Mouse (Mus musculus) heart, embryonic 15.5 days (tissue): ENCODE measurements around the gene Pacs1. TPM values are rescaled to one million over a fixed set of nuclear protein-coding genes. Genes with fewer than 3 reads are reported as not detected.
A peak's percentile ranks its signal among the peaks of the same experiment; 100 is the strongest.

Experiments
- ATAC-seq: fragments of 200-750 bp; cut with Nextera tagmentation; replicated peaks from 2 replicates; pipeline ENCODE4 v1.8.0; 2017; ENCODE audit warnings: low read depth, moderate TSS enrichment; ENCODE audit not compliant: insufficient number of reproducible peaks, insufficient read depth, low FRiP score
- H3K27ac ChIP-seq: fragments of 300-500 bp; sonication (generic); 2 replicates; pipeline ENCODE4 v1.5.1; 2015; ENCODE audit warnings: mild to moderate bottlenecking, inconsistent platforms
- H3K27me3 ChIP-seq: fragments of 300-500 bp; sonication (generic); 2 replicates; pipeline ENCODE4 v1.6.1; 2015; ENCODE audit warnings: inconsistent platforms
- H3K36me3 ChIP-seq: fragments of 300-500 bp; sonication (generic); 2 replicates; pipeline ENCODE4 v1.6.1; 2015; ENCODE audit warnings: mild to moderate bottlenecking, inconsistent platforms
- H3K4me1 ChIP-seq: fragments of 300-500 bp; sonication (generic); replicated peaks from 2 replicates; pipeline ENCODE4 v1.6.1; 2015; ENCODE audit warnings: inconsistent platforms
- H3K4me2 ChIP-seq: fragments of 300-500 bp; sonication (generic); 2 replicates; pipeline ENCODE4 v1.6.1; 2015; ENCODE audit warnings: inconsistent platforms, mild to moderate bottlenecking, moderate library complexity
- H3K4me3 ChIP-seq: fragments of 300-500 bp; sonication (generic); 2 replicates; pipeline ENCODE4 v1.5.1; 2015; ENCODE audit warnings: mild to moderate bottlenecking, inconsistent platforms
- H3K9ac ChIP-seq: fragments of 300-500 bp; sonication (generic); 2 replicates; pipeline ENCODE4 v1.6.1; 2015; ENCODE audit warnings: mild to moderate bottlenecking, inconsistent platforms
- H3K9me3 ChIP-seq: fragments of 300-500 bp; sonication (generic); replicated peaks from 2 replicates; pipeline ENCODE4 v1.6.1; 2016; ENCODE audit warnings: inconsistent platforms
- WGBS: fragments of 180-500 bp; shearing (Covaris S2); methylation state at CpG from one replicate; pipeline ENCODE4 v1.1.7; 2015; ENCODE audit warnings: mixed read lengths; 5-methylcytosine and 5-hydroxymethylcytosine counted together
- polyA plus RNA-seq: library from polyadenylated mRNA; unstranded; fragments of >200 nt; fragmentation: Nextera tagmentation; extraction: Ambion mirVana; gene quantifications from 2 replicates; pipeline ENCODE4 v1.2.1, GENCODE M21; 2015

The Pacs1 gene
- polyA plus RNA-seq, 1 experiment from 2014 or later = 15.1 TPM

DNA sequence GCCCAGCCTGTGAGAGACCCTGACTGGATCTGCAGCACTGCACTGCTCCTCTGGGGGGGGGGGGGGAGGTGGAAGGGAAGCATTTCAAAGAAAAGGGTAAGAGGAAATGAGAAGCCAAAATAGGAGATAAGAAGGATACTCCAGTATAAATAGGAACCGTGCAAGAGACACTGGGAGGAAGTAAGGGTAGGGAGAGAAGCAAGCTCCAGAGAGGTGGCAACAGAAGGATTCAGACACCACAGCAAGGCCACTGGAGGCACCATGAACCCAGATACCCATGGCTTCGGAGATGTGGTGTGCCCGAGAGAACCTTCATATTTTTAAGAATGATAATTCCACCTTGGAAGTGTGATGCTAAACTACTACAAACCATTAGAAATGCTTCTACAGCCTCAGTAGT is 74.4 kb downstream of the Pacs1 start:
- H3K9me3 ChIP-seq = no peaks in the 10 kb centered on the region
- H3K4me3 ChIP-seq = no peak overlapping the region
- H3K4me2 ChIP-seq = no peak overlapping the region
- no peaks in the 10 kb centered on the region for H3K36me3 ChIP-seq
- H3K9ac ChIP-seq = no peak overlapping the region
- H3K27me3 ChIP-seq = no peaks in the 10 kb centered on the region
- no peaks in the 10 kb centered on the region for H3K4me1 ChIP-seq
- WGBS = 63% methylated on average over 3 of the region's 3 CpGs
- H3K27ac ChIP-seq = no peak overlapping the region
- no peak for ATAC-seq

DNA sequence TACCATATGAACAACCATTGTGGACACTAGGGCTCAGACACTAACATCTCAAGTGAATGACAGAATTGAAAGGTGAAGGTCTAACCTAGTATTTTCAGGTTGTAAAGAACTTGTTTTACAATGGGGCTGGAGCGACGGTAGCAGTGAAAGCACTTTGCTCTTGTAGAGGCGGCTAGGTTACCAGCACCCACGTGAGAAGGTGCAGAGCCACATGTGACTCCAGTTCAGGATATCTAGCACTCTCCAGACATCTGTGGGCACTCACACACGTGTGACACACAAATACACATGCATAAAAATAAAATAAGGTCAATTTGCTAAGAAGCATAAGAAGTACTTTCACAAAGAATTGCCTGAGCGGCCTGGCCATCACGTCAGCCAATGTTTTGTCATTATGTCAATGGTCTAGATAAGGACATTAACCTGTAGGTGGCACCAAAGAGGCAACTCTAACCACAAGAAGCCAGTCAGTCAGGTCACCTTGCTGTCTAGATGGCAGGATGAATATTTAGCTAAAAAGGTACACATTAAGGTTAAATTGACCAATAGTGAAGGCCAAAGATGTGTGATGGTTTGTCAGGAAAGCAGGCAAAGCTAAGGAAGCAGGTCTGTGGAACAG is 77.4 kb downstream of the Pacs1 start:
- 0 out of 2 replicates have a peak, but pooled peaks have one; percentile 18 for ATAC-seq
- Histone ChIP-seq H3K27ac (no peak overlapping the region), H3K36me3 (no peaks in the 10 kb centered on the region), H3K4me2 (no peak overlapping the region), H3K27me3 (no peaks in the 10 kb centered on the region), H3K4me3 (no peak overlapping the region), H3K9ac (no peak overlapping the region), H3K9me3 (no peaks in the 10 kb centered on the region), H3K4me1 (peaks cover 6% of the 10 kb centered on the region)
- WGBS = 43% methylated on average over 7 of the region's 7 CpGs

DNA sequence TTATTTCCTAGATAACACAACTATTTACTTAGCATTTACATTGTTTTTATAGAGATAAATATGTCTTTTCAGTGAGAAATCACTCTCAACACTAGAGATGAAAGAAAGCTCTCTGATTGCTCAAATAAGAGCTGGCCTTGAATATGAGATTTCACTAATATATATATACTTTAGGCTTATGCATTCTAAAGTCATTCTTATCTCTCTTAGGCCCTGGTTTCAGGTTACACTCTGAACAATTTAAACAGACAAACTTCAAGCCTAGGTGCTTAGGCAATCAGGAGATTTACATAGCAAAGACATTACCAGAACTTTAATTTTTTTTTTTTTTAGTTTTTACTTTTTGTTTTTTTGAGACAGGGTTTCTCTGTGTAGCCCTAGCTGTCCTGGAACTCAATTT is 80.5 kb downstream of the Pacs1 start:
- H3K4me3 ChIP-seq = no peak overlapping the region
- no peak overlapping the region for H3K4me2 ChIP-seq
- no peak overlapping the region for H3K27ac ChIP-seq
- H3K36me3 ChIP-seq = no peaks in the 10 kb centered on the region
- ATAC-seq = no peak
- no peak overlapping the region for H3K9ac ChIP-seq
- H3K27me3 ChIP-seq = no peaks in the 10 kb centered on the region
- H3K9me3 ChIP-seq = no peaks in the 10 kb centered on the region
- H3K4me1 ChIP-seq = peaks cover 8% of the 10 kb centered on the region

DNA sequence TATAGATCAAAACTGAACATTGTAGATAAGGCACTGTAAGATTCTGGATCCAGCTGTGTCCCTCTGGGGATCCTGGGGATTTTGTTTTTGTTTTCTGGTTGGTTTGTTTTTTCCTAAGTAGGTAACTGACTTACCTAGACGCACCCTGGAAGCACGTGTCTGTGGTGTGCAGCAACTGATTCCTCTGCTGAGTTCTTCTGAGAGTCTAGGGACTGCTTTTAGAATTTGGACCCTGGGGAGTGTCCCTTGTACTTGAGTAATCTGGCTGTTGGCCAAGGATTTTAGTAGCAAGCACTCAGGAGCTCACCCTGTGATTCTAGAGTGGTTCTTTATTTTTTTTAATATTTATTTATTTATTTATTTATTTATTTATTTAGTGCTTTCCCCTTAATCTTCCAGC is 85.5 kb downstream of the Pacs1 start:
- no peaks in the 10 kb centered on the region for H3K27me3 ChIP-seq
- peaks cover 10% of the 10 kb centered on the region for H3K4me1 ChIP-seq
- no peak for ATAC-seq
- H3K9ac ChIP-seq = no peak overlapping the region
- H3K4me3 ChIP-seq = no peak overlapping the region
- no peak overlapping the region for H3K4me2 ChIP-seq
- no peak overlapping the region for H3K27ac ChIP-seq
- 0 out of 2 replicates have a peak, but pooled peaks cover 4% of the 10 kb centered on the region for H3K36me3 ChIP-seq
- no peaks in the 10 kb centered on the region for H3K9me3 ChIP-seq
- 64% methylated on average over 2 of the region's 2 CpGs for WGBS

DNA sequence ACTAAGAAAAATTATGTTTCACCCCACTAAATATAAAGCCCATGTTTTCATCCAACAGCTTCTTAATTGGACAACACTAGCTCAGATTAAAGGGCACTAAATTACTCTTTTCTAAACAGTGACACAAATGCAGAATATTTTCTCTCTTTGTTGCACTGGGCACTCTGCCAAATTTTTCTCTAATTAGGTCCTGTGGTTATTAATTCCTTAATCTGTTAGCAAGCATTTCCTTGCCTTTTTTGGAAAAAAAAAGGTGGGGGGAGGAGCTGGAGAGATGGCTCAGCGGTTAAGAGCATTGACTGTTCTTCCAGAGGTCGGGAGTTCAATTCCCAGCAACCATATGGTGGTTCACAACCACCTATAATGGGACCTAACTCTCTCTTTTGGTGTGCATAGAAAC is 91.0 kb downstream of the Pacs1 start:
- H3K4me3 ChIP-seq = no peak overlapping the region
- H3K9ac ChIP-seq = no peak overlapping the region
- H3K9me3 ChIP-seq = no peaks in the 10 kb centered on the region
- no peak for ATAC-seq
- no peak overlapping the region for H3K4me2 ChIP-seq
- 0 out of 2 replicates have a peak, but pooled peaks cover 4% of the 10 kb centered on the region for H3K36me3 ChIP-seq
- no peak overlapping the region for H3K27ac ChIP-seq
- WGBS = 72% methylated on average over 2 of the region's 2 CpGs
- H3K27me3 ChIP-seq = no peaks in the 10 kb centered on the region
- H3K4me1 ChIP-seq = peaks cover 5% of the 10 kb centered on the region

DNA sequence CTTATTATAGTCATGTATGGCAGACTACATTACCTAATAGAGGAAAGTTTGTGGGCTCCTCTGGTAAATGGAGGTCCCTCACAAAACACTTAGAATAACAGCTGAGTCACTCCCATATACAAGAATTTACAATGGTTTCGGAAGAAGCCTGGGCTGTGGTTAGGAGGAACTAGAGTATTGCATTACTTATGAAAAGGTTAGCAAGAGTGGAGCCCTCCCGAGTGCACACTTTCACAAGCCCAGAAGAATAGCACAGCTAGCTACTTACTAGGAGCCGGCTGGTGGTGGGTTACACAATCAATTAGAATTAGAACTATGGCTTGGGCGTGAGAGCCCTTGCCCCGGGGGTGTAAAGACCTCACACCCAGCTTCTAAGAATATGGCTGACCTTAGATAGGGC is 94.3 kb downstream of the Pacs1 start:
- WGBS = 74% methylated on average over 5 of the region's 5 CpGs
- no peak overlapping the region for H3K9ac ChIP-seq
- no peak overlapping the region for H3K4me3 ChIP-seq
- H3K27ac ChIP-seq = no peak overlapping the region
- ATAC-seq = no peak
- H3K4me2 ChIP-seq = no peak overlapping the region
- no peaks in the 10 kb centered on the region for H3K27me3 ChIP-seq
- H3K36me3 ChIP-seq = no peaks in the 10 kb centered on the region
- peaks cover 6% of the 10 kb centered on the region for H3K4me1 ChIP-seq
- H3K9me3 ChIP-seq = no peaks in the 10 kb centered on the region

DNA sequence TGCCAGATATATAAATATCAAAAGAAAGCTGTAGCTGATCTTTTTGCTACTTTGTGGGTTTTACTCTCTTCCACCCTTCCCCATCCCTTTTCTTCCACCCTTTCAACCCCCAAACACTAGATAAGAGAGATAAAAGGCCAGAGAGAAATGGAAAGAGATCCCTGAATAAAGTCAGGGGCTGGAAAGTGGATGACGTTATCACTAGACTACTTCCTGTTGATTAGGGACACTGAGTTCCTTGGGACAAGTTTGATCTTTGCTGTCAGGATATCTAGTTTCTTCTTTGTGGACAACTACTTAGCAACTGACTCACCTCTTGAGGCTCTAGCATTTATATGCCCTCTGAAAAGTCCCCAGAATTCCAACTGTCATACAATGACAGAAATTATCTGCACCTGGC is 102.5 kb downstream of the Pacs1 start:
- no peaks in the 10 kb centered on the region for H3K9me3 ChIP-seq
- 35% methylated on average over 1 of the region's 1 CpGs for WGBS
- no peak overlapping the region for H3K4me3 ChIP-seq
- no peak overlapping the region for H3K27ac ChIP-seq
- peaks cover 4% of the 10 kb centered on the region for H3K4me1 ChIP-seq
- H3K36me3 ChIP-seq = 0 out of 2 replicates have a peak, but pooled peaks cover 9% of the 10 kb centered on the region
- H3K27me3 ChIP-seq = no peaks in the 10 kb centered on the region
- no peak for ATAC-seq
- no peak overlapping the region for H3K9ac ChIP-seq
- no peak overlapping the region for H3K4me2 ChIP-seq

DNA sequence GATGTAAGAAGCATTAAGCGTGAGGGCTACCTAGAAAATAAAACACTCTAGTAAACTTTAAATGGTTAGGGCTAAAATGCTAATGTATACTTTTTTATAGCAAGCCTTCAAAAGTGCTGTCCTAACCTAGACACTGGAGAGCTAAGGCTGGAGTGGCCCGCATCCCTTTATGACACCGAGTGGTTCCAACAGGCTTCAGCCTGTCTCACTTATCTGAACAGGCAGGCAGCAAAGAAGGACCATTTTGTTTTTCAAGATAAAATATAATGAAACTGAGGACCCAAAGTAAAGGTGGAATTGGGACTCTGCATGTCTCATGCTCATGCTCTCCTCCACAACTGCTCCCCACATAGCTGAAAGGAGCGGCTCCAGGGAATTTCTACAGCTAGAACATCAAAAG is 105.4 kb downstream of the Pacs1 start:
- no peaks in the 10 kb centered on the region for H3K9me3 ChIP-seq
- H3K4me1 ChIP-seq = peaks cover 4% of the 10 kb centered on the region
- WGBS = 80% methylated on average over 4 of the region's 4 CpGs
- no peaks in the 10 kb centered on the region for H3K27me3 ChIP-seq
- H3K27ac ChIP-seq = no peak overlapping the region
- H3K36me3 ChIP-seq = 0 out of 2 replicates have a peak, but pooled peaks cover 9% of the 10 kb centered on the region
- no peak overlapping the region for H3K4me3 ChIP-seq
- no peak overlapping the region for H3K4me2 ChIP-seq
- no peak overlapping the region for H3K9ac ChIP-seq
- ATAC-seq = no peak

DNA sequence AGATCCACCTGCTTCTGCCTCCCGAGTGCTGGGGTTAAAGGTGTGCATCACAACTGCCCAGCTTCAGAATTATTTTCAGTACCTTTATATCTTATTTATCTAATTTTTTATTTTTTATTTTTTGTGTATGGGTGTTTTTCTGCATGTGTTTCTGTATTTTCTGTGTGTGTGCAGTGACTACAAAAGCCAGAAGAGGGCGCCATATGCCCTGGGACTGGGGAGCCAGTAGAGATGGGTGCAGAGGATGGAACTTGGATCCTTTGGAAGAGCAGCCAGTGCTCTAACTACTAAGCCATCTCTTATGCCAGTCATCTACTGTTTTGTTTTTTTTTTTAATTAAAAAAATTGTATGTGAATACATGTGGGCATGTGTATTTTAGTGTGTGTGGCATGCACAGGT is 108.5 kb downstream of the Pacs1 start:
- no peak for ATAC-seq
- Histone ChIP-seq H3K4me1 (no peaks in the 10 kb centered on the region), H3K9me3 (no peaks in the 10 kb centered on the region), H3K4me2 (no peak overlapping the region), H3K27me3 (no peaks in the 10 kb centered on the region), H3K9ac (no peak overlapping the region), H3K27ac (no peak overlapping the region), H3K4me3 (no peak overlapping the region), H3K36me3 (0 out of 2 replicates have a peak, but pooled peaks cover 9% of the 10 kb centered on the region)
- 53% methylated on average over 2 of the region's 2 CpGs for WGBS

DNA sequence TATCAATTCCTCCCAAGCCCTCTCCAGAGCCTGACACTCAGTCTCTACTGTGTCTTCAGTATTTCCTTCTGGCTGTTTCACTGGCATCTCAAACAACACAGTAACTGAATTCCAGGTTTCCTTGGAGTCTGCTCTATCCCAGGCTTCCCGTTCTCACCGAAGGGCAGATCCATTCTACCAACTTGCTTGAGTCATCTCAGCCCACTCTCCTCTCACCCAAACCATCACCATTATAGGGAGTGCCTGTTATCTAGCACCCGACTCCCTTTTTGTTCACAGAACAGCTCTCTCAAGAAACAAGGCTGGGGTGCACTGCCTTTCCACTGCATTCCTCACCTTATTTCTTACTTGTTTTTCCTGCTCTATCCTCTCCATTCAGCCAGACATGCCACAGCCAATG is 111.0 kb downstream of the Pacs1 start:
- no peak overlapping the region for H3K27ac ChIP-seq
- H3K9ac ChIP-seq = no peak overlapping the region
- WGBS = 89% methylated on average over 3 of the region's 3 CpGs
- H3K27me3 ChIP-seq = no peaks in the 10 kb centered on the region
- H3K36me3 ChIP-seq = peaks cover 9% of the 10 kb centered on the region; the same call in 1 of the 2 replicates
- ATAC-seq = no peak
- H3K4me3 ChIP-seq = no peak overlapping the region
- H3K4me2 ChIP-seq = no peak overlapping the region
- H3K9me3 ChIP-seq = no peaks in the 10 kb centered on the region
- H3K4me1 ChIP-seq = no peaks in the 10 kb centered on the region

DNA sequence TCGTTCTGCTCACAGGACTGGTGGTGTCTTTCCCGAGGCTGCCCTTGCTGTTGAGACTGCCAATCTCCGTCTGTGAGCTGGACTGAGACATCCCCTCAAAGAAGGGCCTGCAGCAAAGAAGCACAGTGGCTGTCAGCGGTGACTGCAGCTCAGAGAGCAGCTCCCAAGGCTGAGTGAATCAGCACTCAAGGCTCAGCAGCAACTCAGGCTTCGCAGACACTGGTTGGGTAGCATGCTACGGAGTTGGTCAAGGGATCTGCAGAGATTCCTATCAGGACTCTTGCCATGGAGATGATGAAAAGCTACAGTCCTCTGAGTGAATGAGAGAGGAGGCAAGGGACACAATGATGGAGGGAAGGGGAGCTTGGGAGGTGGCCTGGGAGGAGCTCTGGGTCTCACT is 120.7 kb downstream of the Pacs1 start:
- H3K4me1 ChIP-seq = no peaks in the 10 kb centered on the region
- no peaks in the 10 kb centered on the region for H3K9me3 ChIP-seq
- H3K36me3 ChIP-seq = peaks cover 16% of the 10 kb centered on the region; the same call in 1 of the 2 replicates
- no peaks in the 10 kb centered on the region for H3K27me3 ChIP-seq
- no peak for ATAC-seq
- H3K9ac ChIP-seq = no peak overlapping the region
- H3K4me2 ChIP-seq = no peak overlapping the region
- H3K4me3 ChIP-seq = no peak overlapping the region
- WGBS = 88% methylated on average over 6 of the region's 6 CpGs
- no peak overlapping the region for H3K27ac ChIP-seq

DNA sequence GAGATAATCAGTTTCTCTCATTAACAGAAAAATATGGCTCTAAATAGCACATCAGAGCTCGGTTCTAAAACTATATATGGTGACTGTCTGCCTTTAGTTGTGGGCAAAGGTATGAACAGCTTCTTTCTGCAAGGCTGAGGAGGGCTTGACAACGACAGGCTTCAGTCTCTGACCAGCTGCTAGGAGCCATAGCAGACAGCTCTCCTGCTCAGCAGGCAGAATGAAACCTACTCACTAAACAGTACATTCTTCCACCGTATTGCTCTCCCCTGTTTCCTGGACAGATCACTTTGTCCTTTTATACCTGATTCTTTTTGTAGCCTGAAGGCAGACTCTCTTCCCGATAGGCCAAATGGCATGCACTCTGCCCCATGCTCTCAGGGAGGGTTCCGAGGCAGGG is 121.2 kb downstream of the Pacs1 start:
- Histone ChIP-seq H3K36me3 (peaks cover 16% of the 10 kb centered on the region; the same call in 1 of the 2 replicates), H3K9me3 (no peaks in the 10 kb centered on the region), H3K9ac (no peak overlapping the region), H3K4me2 (no peak overlapping the region), H3K4me3 (no peak overlapping the region), H3K4me1 (no peaks in the 10 kb centered on the region), H3K27ac (no peak overlapping the region), H3K27me3 (no peaks in the 10 kb centered on the region)
- ATAC-seq = no peak
- WGBS = 82% methylated on average over 5 of the region's 5 CpGs
